Mouse (Mus musculus) urinary bladder, adult 2 months (tissue): ENCODE data around the gene Coq8a. TPM values are rescaled to one million over a fixed set of nuclear protein-coding genes. Genes with fewer than 3 reads are reported as not detected.

Experiments
- DNase-seq: peaks from one replicate; pipeline ENCODE4 v3.0.0; 2022; ENCODE audit warnings: low spot score
- polyA plus RNA-seq: library from polyadenylated mRNA; depleted of rRNA; stranded (reverse); fragments of >200 nt; gene quantifications from 2 replicates; pipeline ENCODE4 v1.2.3, GENCODE M21; 2012

Coq8a gene
- polyA plus RNA-seq, 1 experiment: 26.5 TPM

DNA sequence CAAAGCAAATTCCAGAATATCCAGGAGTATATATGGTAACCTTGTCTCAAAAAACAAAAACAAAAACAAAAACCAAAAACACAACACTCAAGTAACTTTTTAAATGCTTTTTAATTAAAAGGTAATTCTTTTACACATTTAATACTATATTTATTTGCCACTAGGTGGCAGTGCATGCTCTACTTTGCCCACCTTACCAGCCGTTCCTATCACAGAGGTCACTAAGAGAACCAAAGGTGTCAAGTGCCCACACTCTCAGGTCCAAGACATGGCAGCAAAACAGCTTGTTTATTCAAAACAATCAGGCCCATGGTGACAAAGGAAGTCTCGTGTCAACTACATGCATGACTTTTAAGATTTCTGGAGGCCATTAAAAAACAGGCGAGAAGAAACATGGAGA is 24.2 kb downstream of the Coq8a start:
- DNase-seq: no peak

DNA sequence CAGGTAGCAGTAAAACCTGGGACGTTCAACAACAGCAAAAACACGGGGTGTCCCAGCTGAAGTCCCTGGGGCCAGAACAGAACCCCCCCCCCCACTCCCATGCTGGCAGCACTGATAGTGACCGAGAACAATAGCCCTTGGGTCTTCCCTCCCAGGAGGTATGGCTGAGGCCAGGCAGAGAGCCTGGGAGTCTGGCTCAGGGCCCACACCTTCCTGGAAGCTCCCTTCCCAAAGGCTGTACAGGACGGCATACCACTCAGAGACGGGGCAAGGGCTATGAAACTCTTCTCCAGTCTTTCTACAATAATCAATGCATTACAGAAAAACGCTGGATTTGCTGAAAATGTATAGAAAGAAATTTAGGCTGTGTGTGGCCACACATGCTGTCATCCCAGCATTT is 24.7 kb downstream of the Coq8a start:
- DNase-seq: no peak

DNA sequence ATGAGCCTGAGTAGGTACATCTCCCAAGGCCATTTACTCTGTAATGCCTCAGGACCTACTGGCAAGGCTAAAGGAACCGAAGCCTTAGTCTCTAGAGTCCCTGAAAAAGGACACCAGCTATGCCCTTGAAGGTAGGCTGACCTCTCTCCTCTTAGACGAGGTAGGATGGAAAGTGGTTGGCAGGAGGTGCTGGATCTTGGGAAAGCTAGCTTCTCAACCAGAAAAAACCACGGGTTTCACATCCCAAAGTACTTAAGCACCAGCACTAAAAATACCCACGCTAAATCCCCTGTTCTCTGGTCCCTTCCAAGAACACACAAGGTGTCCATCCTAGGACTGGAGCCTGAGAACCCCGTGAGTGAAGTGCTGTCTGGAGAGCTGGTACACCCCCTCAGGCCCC is 26.4 kb downstream of the Coq8a start:
- DNase-seq: no peak

DNA sequence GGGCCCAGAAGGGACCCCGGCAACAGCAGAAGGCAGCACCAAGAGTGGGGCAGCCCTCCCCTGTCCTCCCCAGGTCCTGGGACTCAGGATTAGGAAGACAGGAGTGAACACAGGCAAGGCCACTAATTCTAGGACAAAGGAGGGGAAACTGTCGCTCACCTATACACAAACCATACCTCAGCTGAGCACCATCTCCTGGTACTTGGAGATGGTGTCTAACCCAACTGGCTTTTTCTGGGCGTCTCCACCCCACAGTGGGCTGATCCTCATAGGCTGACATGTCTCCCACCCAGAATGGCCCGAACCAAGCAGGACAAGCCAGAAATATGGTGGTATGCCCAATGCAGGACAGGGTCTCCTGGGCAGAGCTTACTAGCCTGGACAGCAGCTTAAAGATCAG is 26.8 kb downstream of the Coq8a start:
- DNase-seq: no peak

DNA sequence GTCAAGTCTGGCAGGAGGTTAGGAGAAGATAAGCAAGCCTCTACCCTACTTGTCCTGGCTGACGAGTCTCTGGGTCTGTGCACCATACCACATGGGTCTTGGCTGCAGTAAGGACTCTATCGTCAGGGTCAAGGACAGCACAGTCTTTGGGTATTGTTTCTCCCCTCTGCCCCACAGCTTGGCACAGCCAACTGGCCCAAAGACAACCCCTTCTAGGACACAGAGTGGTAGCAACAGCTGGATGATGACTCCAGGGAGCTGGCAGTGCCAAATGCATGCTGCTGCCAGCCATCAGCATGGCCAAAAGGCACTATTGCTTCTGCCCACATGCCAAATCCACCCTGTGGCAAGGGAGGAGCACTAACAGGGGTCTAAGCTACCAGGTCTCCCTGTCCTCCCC is 27.5 kb downstream of the Coq8a start:
- no peak for DNase-seq

DNA sequence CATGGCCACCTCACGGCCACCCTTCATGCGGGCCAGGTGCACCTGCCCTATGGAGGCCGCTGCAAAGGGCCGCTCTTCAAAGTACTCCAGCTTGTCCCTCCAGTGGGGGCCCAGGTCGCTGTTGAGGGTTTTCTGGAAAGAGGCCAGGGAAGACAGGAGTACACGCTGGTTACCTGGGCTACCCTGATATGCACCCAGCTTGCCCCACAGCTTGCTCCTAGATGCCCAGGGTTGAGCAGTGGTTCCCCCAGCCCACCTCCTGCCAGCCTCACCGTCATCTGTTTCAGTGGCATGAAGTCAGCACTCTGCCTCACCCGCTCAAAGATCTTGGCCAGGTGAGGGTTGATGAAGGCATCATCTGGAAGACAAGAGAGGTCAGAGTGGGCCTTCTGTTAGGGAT is 29.3 kb downstream of the Coq8a start:
- no peak for DNase-seq

DNA sequence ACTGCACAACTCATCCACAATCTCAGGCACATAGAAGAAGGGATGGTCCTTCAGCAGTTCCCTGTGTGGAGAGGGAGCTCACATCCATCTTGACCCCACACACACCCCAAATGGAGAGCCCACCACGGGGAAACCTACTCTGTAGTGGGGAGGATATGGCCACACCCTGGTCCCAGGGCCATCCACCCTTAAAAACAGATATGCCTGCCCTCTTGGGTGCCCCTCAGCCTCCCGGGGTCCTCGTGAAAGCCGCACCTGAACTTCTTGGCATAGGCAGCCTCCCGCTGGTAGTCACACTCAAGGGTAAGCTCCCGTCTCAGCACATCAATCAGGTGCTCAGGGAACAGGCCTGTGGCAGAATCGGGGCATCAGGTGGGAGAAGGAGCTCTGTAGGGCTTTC is 30.2 kb downstream of the Coq8a start:
- DNase-seq: no peak

DNA sequence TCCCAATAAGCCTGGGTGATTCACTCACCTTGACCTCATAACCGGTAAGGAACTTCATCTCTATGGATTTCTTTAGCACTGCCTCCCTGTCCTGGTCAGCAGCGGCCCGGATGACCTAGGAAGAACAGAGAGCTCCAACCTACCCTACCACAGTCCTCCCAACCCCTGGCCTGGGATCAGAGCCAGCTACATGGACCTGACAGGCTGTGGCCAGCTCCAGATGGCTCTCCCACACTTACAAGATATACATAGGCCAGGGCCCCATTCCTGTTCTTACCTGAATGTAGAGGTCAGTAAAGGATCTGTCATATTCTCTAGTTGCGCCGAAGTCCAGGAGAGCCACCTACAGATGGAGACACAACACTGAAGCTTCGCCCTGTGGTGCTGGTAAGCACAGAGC is 31.1 kb downstream of the Coq8a start:
- DNase-seq: no peak

DNA sequence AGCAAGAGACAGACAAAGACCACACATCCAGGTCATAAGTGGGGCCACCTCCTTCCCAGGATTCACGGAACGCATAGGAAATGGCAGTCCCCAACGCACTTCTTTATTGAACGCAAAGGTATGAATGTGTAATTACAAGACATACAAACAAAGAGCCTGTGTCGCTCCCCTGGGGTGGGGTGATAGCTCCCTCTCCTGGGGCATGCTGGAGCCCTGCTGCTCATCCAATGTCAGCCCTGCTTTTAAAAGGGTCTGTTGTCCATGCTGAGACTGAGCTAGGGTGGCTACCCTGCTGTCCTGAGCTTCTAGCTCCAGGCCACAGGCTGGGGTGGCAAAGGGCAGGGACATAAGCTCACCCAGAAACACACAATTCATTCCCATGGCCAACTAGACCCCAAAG is 32.9 kb downstream of the Coq8a start:
- no peak for DNase-seq

DNA sequence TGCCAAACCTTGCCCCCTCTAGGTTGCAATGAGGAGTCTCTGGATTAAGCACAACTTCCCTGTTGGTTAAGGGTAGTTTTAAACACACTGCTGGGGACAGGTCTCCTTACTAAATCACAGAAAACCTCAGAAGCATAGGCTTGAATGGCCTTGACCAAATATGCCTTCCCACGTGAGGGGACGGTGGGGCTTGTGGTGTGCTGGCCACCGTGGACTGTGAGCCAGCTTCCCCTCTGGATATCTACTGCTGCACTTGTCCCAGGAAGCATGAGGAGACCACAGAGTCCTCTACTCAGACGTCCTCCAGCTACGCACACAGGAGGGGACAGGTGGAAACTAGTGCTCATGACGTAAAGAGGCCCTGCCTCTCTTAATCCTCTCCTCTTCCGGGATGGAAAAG is 36.4 kb downstream of the Coq8a start:
- no peak for DNase-seq

DNA sequence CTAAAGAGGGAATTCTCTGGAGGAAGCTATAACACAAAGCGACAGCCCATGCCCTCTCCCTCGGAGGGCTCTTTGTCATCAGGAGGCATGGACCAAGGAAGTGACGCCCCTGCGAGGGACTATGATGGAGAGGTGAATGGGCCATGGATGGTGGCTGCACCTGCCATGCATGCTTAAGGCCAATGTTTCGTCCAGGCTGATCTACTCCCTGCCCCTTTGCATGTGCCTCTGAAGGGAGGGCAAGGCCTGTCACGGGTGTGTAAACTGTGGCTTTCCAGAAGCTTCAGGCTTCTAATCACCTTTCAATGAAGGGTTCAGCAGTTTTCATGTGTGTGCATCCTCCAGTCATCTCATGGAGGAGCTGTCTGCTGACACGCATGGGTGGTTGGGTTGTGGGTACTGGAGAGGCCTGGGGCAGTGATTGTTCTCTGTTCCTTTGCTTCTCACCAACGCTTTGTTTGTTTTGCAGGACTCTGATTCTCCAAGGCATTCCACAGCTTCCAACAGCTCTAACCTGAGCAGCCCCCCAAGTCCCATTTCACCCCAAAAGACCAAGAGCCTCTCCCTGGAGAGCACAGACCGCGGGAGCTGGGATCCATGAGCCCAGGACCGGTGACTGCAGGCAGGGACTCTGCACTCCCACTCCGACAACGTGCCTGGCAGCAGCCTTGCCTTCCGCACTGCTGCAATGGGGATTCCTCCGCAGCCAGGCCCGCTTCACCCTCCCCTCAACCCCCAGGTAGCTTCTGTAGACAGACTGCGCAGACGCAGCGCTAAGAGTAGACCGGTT is 37.6 kb downstream of the Coq8a start:
- no peak for DNase-seq

DNA sequence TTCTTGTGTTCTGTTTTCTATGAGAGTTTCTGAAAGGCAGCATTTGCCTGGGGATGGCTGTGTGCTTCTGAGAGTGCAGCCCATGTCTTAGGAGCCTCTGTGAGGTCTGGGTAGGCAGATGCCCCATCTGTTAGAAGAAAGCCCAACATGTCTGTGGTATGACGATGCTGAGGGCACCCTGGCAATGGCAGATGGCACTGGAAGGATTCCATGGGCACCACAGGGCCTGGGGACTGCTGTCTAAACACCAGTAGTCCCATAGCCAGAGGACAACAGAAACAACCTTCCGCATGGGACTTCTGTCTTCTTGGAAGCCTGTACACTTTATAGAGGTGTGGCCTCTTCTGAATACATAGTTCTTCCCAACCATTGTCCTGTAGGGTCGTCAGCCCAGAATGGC is 38.2 kb downstream of the Coq8a start:
- DNase-seq: no peak

DNA sequence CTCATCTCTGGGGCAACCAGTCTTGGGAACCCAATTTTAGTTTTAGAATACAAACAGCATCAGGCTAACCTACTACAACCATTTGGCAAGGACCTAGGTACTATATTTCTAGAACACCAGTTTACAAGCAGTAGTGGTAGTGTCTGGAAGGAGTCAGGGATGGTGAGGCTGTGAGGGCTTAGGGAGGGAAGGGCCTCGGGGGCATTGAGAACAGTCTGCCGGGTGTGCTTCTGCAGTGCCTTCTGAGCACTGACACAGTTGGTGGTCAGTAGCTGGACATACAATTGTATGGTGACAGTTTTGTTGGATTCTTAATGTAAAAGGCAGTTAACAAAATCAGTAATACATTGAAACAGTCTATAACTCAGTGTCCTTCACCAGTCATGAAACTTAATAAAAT is 38.9 kb downstream of the Coq8a start:
- no peak for DNase-seq

DNA sequence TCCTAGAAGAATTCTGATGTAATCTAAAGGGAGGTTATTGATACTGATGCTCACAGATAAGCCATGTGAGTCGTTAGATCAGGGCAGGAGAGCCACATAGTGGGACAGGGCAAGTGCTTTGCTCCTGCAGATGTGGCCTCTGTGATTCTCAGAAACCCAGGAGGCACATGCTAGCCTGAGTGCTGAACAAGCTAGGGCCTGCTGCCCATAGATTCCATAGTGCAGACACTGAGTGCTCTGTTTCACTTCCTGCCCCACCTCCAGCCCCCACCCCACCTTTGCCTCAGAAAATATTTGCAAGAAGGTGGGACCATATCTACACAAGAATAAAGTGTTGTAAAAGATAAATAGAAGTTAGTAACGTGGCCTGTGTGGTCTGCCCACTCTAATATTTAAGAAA is 40.8 kb downstream of the Coq8a start:
- no peak for DNase-seq

DNA sequence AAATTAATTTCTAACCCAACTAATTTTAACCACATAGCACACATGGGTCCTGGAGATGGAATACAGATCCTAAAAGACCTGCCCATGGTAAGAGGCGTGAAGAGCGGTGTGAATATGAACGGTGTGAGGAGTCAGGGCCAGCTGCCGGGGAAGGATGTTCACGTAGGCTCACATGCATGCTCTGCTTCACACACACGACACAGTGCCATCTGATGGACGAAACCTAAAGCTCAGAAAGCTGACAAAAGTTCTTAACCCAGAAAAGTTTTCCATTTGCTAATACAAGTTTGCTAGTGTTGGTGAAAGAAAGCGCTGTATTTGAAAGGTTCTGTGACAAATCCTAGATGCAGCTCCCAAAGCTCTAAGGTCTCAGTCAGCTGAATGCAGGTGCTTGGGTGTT is 48.2 kb downstream of the Coq8a start:
- DNase-seq: no peak

DNA sequence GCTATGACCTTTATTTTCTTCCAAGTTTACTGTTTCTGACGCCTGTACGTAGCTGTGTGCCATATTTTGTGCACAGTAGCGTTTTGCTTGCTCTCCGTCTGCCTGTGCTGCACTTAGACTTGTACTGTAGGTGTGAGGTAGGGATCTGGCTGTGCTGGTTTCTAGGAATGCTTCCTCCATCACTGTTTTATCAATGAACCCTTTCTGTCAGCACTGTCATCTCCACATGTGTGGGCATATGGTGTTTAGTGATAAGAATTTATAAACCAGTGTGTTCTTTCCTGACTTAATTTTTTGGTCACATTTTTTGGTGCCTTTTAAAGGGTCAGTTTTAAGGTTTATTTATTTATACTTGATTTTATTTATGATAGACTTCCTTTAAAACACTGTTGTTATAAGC is 50.8 kb downstream of the Coq8a start:
- no peak for DNase-seq

DNA sequence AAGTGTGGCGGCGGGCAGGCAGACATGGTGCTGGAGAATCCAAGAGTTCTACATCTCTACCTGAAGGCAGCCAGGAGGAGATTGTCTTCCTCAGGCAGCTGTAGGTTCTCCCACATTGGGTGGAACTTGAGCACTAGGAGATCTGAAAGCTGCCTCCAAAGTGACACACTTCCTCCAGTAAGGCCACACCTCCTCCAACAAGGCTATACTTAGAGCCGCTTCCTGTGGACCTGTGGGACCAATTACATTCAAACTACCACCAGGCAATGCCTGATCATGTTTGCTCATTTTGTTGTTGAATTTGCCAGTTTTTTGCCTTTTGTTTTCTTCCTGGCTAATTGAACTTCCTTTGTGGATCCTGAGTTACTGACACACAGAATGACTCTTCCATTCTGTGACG is 51.4 kb downstream of the Coq8a start:
- no peak for DNase-seq

DNA sequence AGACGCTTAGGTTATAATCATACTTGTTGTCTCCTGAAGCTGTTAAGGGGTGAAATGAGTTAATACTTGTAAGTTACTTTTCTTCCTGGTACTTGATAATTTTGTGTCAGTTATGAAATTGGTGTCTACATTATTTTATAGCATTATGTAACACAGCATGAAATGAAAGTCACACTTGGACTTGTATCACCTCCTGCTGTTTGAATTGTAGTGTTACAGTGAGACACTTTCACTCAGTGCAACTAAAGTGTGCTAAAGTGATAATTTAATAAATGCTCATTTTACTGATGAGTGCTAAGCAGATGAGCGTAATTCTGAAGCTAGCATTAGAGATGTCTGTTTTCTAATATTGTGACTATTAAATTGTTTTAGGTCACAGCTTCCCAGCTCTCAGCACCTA is 58.4 kb downstream of the Coq8a start:
- no peak for DNase-seq

DNA sequence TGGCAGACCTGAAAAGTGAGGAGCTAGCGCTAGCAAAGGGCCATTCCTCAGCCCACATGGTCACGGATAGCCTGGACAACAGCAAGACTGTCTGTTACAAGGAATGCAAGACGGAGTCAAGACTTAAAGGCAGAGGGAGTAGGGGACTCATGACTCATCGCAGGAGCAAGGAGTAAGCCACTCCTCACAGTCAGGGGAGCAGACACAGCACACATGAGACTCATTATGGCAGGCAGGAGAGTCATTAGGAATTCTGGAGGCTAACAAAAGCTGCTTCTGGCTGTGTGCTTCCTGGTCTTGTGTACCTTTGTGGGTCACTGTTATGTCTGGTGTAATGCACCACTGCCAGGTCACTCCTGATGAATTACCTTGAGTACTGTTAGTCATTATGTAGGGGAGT is 60.2 kb downstream of the Coq8a start:
- DNase-seq: no peak

DNA sequence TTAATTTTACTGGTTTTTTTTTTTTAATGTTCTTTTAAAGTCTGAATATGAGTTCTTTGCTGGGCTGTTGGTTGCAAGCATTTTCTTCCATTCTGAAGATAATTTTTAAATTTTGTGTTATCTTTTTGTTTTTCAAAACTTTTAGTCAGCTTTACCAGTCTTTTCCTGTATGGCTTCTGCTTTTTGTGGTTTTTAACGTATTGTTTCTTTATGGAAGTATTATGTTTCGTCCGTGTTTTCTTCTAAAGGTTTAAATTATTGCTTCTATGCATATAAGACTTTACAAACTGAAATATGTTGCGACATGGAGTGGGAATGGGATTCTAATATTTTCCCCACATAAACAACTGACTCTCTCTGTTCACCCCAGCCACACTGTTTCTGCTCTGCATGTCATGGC is 67.2 kb downstream of the Coq8a start:
- DNase-seq: no peak

DNA sequence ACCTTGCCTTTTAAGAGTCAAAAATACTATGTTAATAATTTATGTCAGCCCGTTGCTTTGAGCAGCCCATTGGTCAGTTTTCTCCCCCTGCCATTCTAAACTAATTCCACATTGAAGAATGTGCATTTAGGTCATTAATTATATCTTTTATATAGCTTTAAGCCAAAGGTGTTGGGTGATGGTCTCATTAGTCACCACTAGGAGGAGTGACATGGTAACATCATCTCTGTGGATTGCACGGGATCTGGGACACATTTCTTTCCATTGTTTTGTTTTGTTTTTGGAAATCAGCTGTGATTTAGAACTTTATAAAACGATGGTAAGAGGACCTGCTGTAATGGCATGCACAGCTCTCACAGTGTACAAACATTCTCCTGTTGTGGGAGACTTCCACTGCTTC is 68.0 kb downstream of the Coq8a start:
- DNase-seq: no peak

DNA sequence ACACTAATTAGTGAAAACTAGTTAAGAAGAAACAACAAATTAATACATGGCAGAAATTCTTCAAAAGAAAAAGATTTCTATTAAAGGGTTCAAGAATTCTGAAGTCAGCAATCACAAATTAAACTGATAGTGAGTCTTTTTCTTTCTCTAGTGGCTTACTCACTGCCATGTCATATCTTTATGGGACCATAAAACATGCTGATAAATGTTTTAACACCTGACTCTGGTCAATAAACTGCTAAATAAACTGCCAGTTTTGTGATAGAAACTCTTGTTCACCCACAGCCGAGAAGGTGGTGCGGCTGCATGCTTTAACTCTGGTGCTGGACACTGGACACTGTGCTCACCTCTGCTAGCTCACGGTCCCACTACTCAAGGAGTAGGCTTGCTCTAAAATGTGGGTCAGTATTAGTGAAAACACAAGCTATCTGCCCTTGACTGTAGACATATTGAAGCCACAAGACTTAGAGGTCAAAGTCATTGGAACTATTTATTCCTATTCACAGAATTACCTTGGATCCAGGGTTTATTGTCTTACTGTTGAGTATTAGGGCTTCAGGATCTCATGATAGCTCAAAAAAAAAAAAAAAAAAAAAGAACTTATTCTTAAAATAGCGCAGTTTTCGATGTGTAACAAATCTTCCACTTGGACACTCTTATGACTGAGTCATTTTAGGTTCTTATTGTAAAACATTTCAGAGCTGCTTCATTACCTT is 71.2 kb downstream of the Coq8a start:
- DNase-seq: no peak

DNA sequence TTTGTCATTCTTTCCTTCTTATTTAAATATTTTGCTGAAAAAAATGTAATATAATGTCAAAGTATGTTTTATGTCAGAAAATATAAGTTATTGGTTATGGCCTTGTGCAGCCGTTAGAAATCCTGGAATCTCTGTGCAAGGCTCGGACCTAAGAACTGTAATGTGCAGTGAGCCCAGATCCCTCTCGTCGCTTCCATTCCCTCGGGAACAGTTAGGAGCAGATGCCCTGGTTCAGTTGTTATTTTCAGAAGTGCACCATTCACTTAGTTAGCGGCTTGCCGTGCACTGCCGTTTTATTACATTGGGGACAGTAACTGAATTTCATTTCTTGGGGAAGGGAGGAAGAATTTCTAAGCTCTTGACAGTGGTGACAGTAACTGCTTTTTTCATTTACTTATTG is 81.2 kb downstream of the Coq8a start:
- no peak for DNase-seq

DNA sequence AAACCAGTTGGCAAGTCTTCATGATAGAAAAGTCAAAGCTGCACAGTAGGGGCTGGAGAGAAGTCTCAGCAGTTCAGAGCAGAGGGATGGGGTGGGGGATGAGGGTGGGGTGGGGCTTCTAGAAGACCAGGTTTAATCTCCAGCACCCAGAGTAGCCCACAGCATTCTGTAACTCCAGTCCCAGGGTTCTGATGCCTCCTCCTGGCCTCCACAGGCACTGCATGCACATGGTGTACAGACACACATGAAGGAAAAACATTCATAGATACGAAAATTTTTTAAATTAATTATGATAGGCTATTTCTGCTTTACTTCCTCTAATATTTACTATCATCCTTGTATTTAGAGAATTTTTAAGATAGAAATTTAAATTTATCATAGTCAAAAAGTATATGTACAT is 82.9 kb downstream of the Coq8a start:
- DNase-seq: no peak
